Mouse (Mus musculus): ENCODE measurements at regions not wholly inside any gene's neighbourhood (a gene's known extent, or its start where the extent isn't known, plus 50 kb on each side); places are given as distances from the start of the nearest gene placed in this dataset.

DNA sequence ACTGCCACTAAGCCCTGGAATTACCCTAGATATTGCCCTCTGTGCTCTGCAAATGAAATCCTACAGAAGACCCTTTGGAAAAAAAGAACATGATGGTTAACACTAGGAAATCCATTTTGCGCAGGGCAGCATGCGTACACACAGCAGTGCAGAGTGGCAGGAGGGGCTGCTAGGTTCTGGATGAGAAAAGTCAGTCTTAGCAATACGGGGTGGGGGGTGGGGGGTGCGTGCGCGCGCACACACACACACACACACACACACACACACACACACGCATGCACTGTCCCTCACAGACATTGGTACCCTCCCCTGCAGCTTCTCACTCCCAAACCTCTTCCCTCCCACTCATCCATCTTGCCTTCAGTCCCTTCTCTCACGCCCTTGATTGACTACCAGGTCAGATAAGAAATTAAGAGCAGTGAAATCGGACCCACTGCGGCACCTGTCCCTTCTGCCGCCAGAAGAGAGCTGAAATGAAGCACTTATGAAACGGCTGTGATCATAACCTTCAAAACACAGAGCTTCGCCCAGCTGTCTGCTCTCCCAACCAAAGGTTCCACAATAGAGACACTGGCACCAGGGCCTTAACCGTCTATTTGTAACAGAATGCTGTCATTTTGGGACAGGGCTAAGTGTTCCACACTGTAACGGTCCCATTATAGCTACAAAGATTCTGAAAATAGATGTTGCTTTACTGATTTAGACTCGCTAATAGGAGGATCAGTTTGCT is 209.3 kb upstream of the Pitx2 start:
- H3K9me3 ChIP-seq (replicated peaks; ENCODE audit: control insufficient read depth, low read length): no peaks in the 10 kb centered on the region
- H3K27me3 ChIP-seq (ENCODE audit: control insufficient read depth, insufficient read depth, low read length): no peaks in the 10 kb centered on the region
- WGBS: 44% methylated on average over 17 of the region's 17 CpGs
- 0 out of 2 replicates have a peak overlapping the region, but pooled peaks have one; percentile 35 for H3K9ac ChIP-seq (ENCODE audit: low read length)
- no peak for ATAC-seq (replicated peaks; ENCODE audit: extremely low read depth, insufficient read depth, low FRiP score)
- H3K36me3 ChIP-seq (ENCODE audit: control insufficient read depth, insufficient read depth): no peaks in the 10 kb centered on the region
- peak overlapping the region; percentile 35 for H3K4me3 ChIP-seq (ENCODE audit: low read length)
- no peaks in the 10 kb centered on the region; the same call in 1 of the 2 replicates for H3K4me1 ChIP-seq (ENCODE audit: control insufficient read depth, insufficient read depth, low read length)
- peak overlapping the region; percentile 59 for H3K4me2 ChIP-seq (ENCODE audit: low read depth, low read length)
- H3K27ac ChIP-seq (ENCODE audit: low read length): no peak overlapping the region

- ATAC-seq (replicated peaks; ENCODE audit: extremely low read depth, insufficient read depth, low FRiP score): no peak
- no peaks in the 10 kb centered on the region for H3K9me3 ChIP-seq (replicated peaks; ENCODE audit: control insufficient read depth, low read length)
- no peaks in the 10 kb centered on the region for H3K27me3 ChIP-seq (ENCODE audit: control insufficient read depth, insufficient read depth, low read length)
- H3K4me2 ChIP-seq (ENCODE audit: low read depth, low read length): no peak overlapping the region
- no peak overlapping the region for H3K4me3 ChIP-seq (ENCODE audit: low read length)
- H3K27ac ChIP-seq (ENCODE audit: low read length): no peak overlapping the region
- 60% methylated on average over 7 of the region's 7 CpGs for WGBS
- H3K4me1 ChIP-seq (ENCODE audit: control insufficient read depth, insufficient read depth, low read length): peaks cover 9% of the 10 kb centered on the region
- H3K36me3 ChIP-seq (ENCODE audit: control insufficient read depth, insufficient read depth): no peaks in the 10 kb centered on the region
- H3K9ac ChIP-seq (ENCODE audit: low read length): no peak overlapping the region
Observed at GRCm38 (mm10) chr3:129002866-129003265, 196.8 kb upstream of the Pitx2 start.

GRCm38 (mm10) chr3:129004085-129004484 is 195.6 kb upstream of the Pitx2 start:
- H3K9ac ChIP-seq (ENCODE audit: low read length): no peak overlapping the region
- 0 out of 2 replicates have a peak overlapping the region, but pooled peaks have one; percentile 18 for H3K4me2 ChIP-seq (ENCODE audit: low read depth, low read length)
- WGBS: 29% methylated on average over 8 of the region's 8 CpGs
- H3K4me3 ChIP-seq (ENCODE audit: low read length): no peak overlapping the region
- no peaks in the 10 kb centered on the region for H3K9me3 ChIP-seq (replicated peaks; ENCODE audit: control insufficient read depth, low read length)
- H3K4me1 ChIP-seq (ENCODE audit: control insufficient read depth, insufficient read depth, low read length): peaks cover 9% of the 10 kb centered on the region
- no peaks in the 10 kb centered on the region for H3K36me3 ChIP-seq (ENCODE audit: control insufficient read depth, insufficient read depth)
- no peaks in the 10 kb centered on the region for H3K27me3 ChIP-seq (ENCODE audit: control insufficient read depth, insufficient read depth, low read length)
- peak; percentile 72; the same call in 1 of the 2 replicates for ATAC-seq (replicated peaks; ENCODE audit: extremely low read depth, insufficient read depth, low FRiP score)
- H3K27ac ChIP-seq (ENCODE audit: low read length): no peak overlapping the region

DNA sequence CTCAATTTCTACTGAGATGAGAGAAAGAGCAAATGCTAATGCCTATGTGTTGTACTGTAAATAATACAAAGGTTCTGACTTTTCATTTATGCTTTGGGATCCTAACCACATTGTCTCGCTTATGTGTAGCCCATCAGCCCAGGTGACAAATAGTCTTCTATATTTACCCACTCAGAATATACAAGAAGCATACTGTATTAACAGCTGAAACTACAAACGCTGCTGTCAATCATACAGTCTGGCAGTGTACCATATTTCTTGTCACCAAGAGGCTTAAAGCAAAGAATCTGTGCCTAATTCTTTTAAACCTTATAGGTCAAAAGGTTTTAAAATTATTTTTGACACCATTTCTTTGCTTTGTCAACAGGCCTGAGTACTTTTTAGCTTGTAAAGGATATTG is 160.8 kb upstream of the Pitx2 start:
- WGBS: 65% methylated on average over 2 of the region's 2 CpGs
- Histone ChIP-seq H3K9ac (ENCODE audit: low read length) (no peak overlapping the region), H3K4me3 (ENCODE audit: low read length) (no peak overlapping the region), H3K27me3 (ENCODE audit: control insufficient read depth, insufficient read depth, low read length) (no peaks in the 10 kb centered on the region), H3K4me2 (ENCODE audit: low read depth, low read length) (no peak overlapping the region), H3K36me3 (ENCODE audit: control insufficient read depth, insufficient read depth) (no peaks in the 10 kb centered on the region), H3K27ac (ENCODE audit: low read length) (no peak overlapping the region), H3K4me1 (ENCODE audit: control insufficient read depth, insufficient read depth, low read length) (no peaks in the 10 kb centered on the region), H3K9me3 (replicated peaks; ENCODE audit: control insufficient read depth, low read length) (no peaks in the 10 kb centered on the region)
- ATAC-seq (replicated peaks; ENCODE audit: extremely low read depth, insufficient read depth, low FRiP score): no peak

GRCm38 (mm10) chr3:129044834-129045233 is 154.8 kb upstream of the Pitx2 start:
- Histone ChIP-seq H3K9ac (ENCODE audit: low read length) (no peak overlapping the region), H3K4me1 (ENCODE audit: control insufficient read depth, insufficient read depth, low read length) (no peaks in the 10 kb centered on the region), H3K27ac (ENCODE audit: low read length) (no peak overlapping the region), H3K36me3 (ENCODE audit: control insufficient read depth, insufficient read depth) (no peaks in the 10 kb centered on the region), H3K27me3 (ENCODE audit: control insufficient read depth, insufficient read depth, low read length) (no peaks in the 10 kb centered on the region), H3K4me2 (ENCODE audit: low read depth, low read length) (no peak overlapping the region), H3K9me3 (replicated peaks; ENCODE audit: control insufficient read depth, low read length) (no peaks in the 10 kb centered on the region), H3K4me3 (ENCODE audit: low read length) (no peak overlapping the region)
- 89% methylated on average over 5 of the region's 5 CpGs for WGBS
- ATAC-seq (replicated peaks; ENCODE audit: extremely low read depth, insufficient read depth, low FRiP score): no peak

GRCm38 (mm10) chr3:129049899-129050597 is 149.6 kb upstream of the Pitx2 start:
- H3K27ac ChIP-seq (ENCODE audit: low read length): no peak overlapping the region
- H3K9me3 ChIP-seq (replicated peaks; ENCODE audit: control insufficient read depth, low read length): no peaks in the 10 kb centered on the region
- H3K4me3 ChIP-seq (ENCODE audit: low read length): no peak overlapping the region
- WGBS: 79% methylated on average over 3 of the region's 3 CpGs
- H3K36me3 ChIP-seq (ENCODE audit: control insufficient read depth, insufficient read depth): no peaks in the 10 kb centered on the region
- H3K9ac ChIP-seq (ENCODE audit: low read length): no peak overlapping the region
- no peaks in the 10 kb centered on the region for H3K27me3 ChIP-seq (ENCODE audit: control insufficient read depth, insufficient read depth, low read length)
- H3K4me2 ChIP-seq (ENCODE audit: low read depth, low read length): no peak overlapping the region
- ATAC-seq (replicated peaks; ENCODE audit: extremely low read depth, insufficient read depth, low FRiP score): no peak
- H3K4me1 ChIP-seq (ENCODE audit: control insufficient read depth, insufficient read depth, low read length): no peaks in the 10 kb centered on the region

DNA sequence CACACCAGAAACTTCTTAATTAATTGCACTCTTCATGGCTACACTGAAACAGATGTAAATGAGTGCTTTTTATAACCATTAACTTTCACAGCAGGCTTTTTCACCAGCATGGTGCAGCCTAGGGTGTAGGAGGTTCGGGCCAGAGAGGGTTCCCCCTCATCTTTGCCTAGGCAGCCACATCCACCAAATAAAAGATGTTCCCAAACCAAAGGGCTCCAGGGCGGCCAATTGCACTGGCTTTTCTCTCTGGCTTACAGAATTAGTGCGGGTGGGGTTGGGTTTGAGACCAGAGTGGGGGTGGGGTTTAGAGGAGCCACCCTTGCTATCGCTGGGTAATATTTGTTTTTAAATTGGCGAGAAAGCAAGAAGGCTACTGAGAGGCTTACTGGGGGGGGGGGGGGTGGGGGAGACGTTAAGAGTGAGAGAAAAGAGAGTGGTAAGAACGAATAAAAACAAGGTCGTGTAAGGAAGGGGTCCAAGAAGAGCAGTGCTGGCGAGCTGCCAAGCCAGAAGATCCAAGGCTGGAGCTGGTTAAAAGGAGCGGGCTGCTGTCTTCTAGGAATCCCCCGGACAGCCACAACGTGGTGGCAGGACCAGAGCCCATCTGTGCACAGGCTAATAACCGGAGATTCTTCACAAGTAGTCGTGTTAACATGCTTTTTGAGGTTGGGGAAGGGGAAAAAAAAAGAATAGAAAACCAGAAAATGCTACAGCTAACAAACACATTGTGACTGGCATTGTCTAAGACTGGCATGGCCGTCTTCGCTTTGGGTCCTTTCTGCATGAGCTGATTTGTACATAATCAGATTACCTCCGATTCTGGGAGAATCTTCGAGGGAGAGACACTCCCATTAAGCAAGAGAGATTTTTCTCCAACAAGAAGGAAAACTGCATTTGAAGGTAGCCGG is 134.0 kb upstream of the Pitx2 start:
- Histone ChIP-seq H3K9me3 (replicated peaks; ENCODE audit: control insufficient read depth, low read length) (no peaks in the 10 kb centered on the region), H3K4me2 (ENCODE audit: low read depth, low read length) (peak overlapping the region; percentile 48; the same call in 1 of the 2 replicates), H3K36me3 (ENCODE audit: control insufficient read depth, insufficient read depth) (no peaks in the 10 kb centered on the region), H3K9ac (ENCODE audit: low read length) (no peak overlapping the region), H3K27me3 (ENCODE audit: control insufficient read depth, insufficient read depth, low read length) (no peaks in the 10 kb centered on the region), H3K4me1 (ENCODE audit: control insufficient read depth, insufficient read depth, low read length) (no peaks in the 10 kb centered on the region), H3K4me3 (ENCODE audit: low read length) (no peak overlapping the region), H3K27ac (ENCODE audit: low read length) (no peak overlapping the region)
- WGBS: 25% methylated on average over 19 of the region's 19 CpGs
- no peak for ATAC-seq (replicated peaks; ENCODE audit: extremely low read depth, insufficient read depth, low FRiP score)

GRCm38 (mm10) chr3:129069676-129070075 is 130.0 kb upstream of the Pitx2 start:
- no peaks in the 10 kb centered on the region for H3K9me3 ChIP-seq (replicated peaks; ENCODE audit: control insufficient read depth, low read length)
- 71% methylated on average over 8 of the region's 8 CpGs for WGBS
- no peak overlapping the region for H3K27ac ChIP-seq (ENCODE audit: low read length)
- H3K4me1 ChIP-seq (ENCODE audit: control insufficient read depth, insufficient read depth, low read length): no peaks in the 10 kb centered on the region
- H3K9ac ChIP-seq (ENCODE audit: low read length): no peak overlapping the region
- H3K36me3 ChIP-seq (ENCODE audit: control insufficient read depth, insufficient read depth): no peaks in the 10 kb centered on the region
- no peaks in the 10 kb centered on the region for H3K27me3 ChIP-seq (ENCODE audit: control insufficient read depth, insufficient read depth, low read length)
- H3K4me3 ChIP-seq (ENCODE audit: low read length): no peak overlapping the region
- ATAC-seq (replicated peaks; ENCODE audit: extremely low read depth, insufficient read depth, low FRiP score): no peak
- no peak overlapping the region for H3K4me2 ChIP-seq (ENCODE audit: low read depth, low read length)

All from heart, embryonic 16.5 days (tissue).